Mouse (Mus musculus): ENCODE measurements around the gene Castor1. TPM values are rescaled to one million over a fixed set of nuclear protein-coding genes. Genes with fewer than 3 reads are reported as not detected.

Gene Castor1
- polyA plus RNA-seq, 1 experiment from 2014 or later = 7.6 TPM

DNA sequence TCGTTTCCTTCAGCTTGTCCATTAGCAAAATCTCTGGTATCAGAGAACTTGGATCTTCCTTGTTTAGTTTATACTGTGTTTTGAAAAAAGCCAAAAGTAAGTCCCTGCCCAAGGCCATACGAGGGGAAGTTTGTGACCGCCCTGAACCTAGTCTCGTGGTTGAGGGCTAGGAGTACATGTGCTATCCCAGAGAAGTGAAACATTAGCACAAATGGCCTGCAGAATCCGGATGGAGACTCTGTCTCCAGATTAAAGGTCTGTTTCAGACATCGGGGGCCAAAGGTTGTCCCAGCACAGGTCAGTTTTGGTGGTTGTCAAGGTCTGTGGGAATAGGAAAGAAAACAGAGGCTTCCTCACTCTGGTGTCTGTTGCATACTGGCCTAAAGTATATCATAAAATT, 28.8 kb upstream of the Castor1 start:
- H3K9me3 ChIP-seq (ENCODE audit: low read length) = no peaks in the 10 kb centered on the region
- no peak overlapping the region for H3K4me2 ChIP-seq (replicated peaks; ENCODE audit: low read depth, low read length)
- H3K36me3 ChIP-seq (ENCODE audit: insufficient read depth, low read length) = no peaks in the 10 kb centered on the region
- no peaks in the 10 kb centered on the region for H3K27me3 ChIP-seq (ENCODE audit: insufficient read depth, low read length)
- no peak for ATAC-seq (ENCODE audit: low FRiP score, low TSS enrichment)
- no peak overlapping the region for H3K4me3 ChIP-seq (ENCODE audit: low read length)
- peak overlapping the region; percentile 58 for H3K27ac ChIP-seq (ENCODE audit: low read length)
- WGBS = 70% methylated on average over 6 of the region's 6 CpGs
- no peak overlapping the region for H3K9ac ChIP-seq (replicated peaks; ENCODE audit: low read length)
- peaks cover 49% of the 10 kb centered on the region for H3K4me1 ChIP-seq (ENCODE audit: insufficient read depth, low read length)

DNA sequence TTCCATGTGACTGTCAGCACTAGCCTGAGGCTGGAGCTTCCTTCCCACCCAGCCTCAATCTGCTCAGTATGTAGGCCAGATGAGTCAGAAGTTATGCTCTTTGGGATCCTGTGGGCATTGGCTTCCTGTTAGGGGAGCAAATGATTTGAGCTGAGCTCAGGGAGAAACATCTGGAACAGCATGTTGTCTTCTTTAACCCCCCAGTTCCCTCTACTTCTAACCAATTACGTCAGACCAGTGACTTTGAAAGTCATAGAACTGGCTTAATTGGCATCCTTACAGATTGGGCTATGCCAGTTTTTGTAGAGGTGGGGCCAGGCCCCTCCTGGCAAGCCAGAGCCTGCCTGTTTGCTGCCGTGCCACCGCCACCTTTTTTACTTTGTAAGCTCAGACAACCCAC, 27.3 kb upstream of the Castor1 start:
- no peak for ATAC-seq (ENCODE audit: low FRiP score, low TSS enrichment)
- Histone ChIP-seq H3K27me3 (ENCODE audit: insufficient read depth, low read length) (no peaks in the 10 kb centered on the region), H3K9me3 (ENCODE audit: low read length) (no peaks in the 10 kb centered on the region), H3K9ac (replicated peaks; ENCODE audit: low read length) (no peak overlapping the region), H3K27ac (ENCODE audit: low read length) (peak overlapping the region; percentile 13; the same call in 1 of the 2 replicates), H3K4me2 (replicated peaks; ENCODE audit: low read depth, low read length) (no peak overlapping the region), H3K4me3 (ENCODE audit: low read length) (no peak overlapping the region), H3K4me1 (ENCODE audit: insufficient read depth, low read length) (peaks cover 50% of the 10 kb centered on the region), H3K36me3 (ENCODE audit: insufficient read depth, low read length) (no peaks in the 10 kb centered on the region)
- WGBS = 60% methylated on average over 3 of the region's 3 CpGs

- peaks cover 66% of the 10 kb centered on the region for H3K4me1 ChIP-seq (ENCODE audit: insufficient read depth, low read length)
- no peaks in the 10 kb centered on the region for H3K36me3 ChIP-seq (ENCODE audit: insufficient read depth, low read length)
- H3K4me2 ChIP-seq (replicated peaks; ENCODE audit: low read depth, low read length) = no peak overlapping the region
- whole genome bisulfite sequencing = 77% methylated on average over 3 of the region's 3 CpGs
- no peak overlapping the region for H3K9ac ChIP-seq (replicated peaks; ENCODE audit: low read length)
- no peaks in the 10 kb centered on the region for H3K9me3 ChIP-seq (ENCODE audit: low read length)
- no peak for ATAC-seq (ENCODE audit: low FRiP score, low TSS enrichment)
- H3K27ac ChIP-seq (ENCODE audit: low read length) = no peak overlapping the region; the same call in 1 of the 2 replicates
- no peak overlapping the region for H3K4me3 ChIP-seq (ENCODE audit: low read length)
- H3K27me3 ChIP-seq (ENCODE audit: insufficient read depth, low read length) = no peaks in the 10 kb centered on the region
Measured at GRCm38 (mm10) chr11:4192757-4193156, 25.3 kb upstream of the Castor1 start.

GRCm38 (mm10) chr11:4193420-4193819, 24.6 kb upstream of the Castor1 start:
- Histone ChIP-seq H3K27ac (ENCODE audit: low read length) (no peak overlapping the region), H3K27me3 (ENCODE audit: insufficient read depth, low read length) (no peaks in the 10 kb centered on the region), H3K4me1 (ENCODE audit: insufficient read depth, low read length) (peaks cover 66% of the 10 kb centered on the region), H3K36me3 (ENCODE audit: insufficient read depth, low read length) (no peaks in the 10 kb centered on the region), H3K4me2 (replicated peaks; ENCODE audit: low read depth, low read length) (no peak overlapping the region), H3K9ac (replicated peaks; ENCODE audit: low read length) (no peak overlapping the region), H3K4me3 (ENCODE audit: low read length) (no peak overlapping the region), H3K9me3 (ENCODE audit: low read length) (no peaks in the 10 kb centered on the region)
- no peak for ATAC-seq (ENCODE audit: low FRiP score, low TSS enrichment)

DNA sequence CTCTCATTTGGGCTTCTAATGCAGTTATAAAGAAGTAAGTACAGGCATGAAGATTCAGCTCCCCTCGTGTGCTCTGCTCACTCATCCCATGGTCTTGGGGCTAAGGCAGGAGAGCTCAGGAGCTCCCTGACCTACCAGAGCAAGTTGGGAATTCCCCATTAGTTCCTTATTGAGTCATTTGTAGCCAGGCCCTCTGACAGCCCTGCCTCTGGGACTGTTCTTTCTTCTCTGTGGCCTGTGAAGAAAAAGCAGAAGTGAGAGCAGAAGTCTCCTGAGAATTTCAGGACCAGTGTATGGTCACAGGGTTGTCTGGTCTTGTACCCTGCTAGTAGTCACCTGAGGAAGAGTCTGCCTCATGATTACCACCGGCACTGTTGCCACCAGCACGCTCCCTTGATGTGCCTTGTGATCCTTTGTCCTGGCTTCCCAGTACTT, 22.4 kb upstream of the Castor1 start:
- ATAC-seq (ENCODE audit: low FRiP score, low TSS enrichment) = no peak
- Histone ChIP-seq H3K36me3 (ENCODE audit: insufficient read depth, low read length) (no peaks in the 10 kb centered on the region), H3K27ac (ENCODE audit: low read length) (peak overlapping the region; percentile 93; the same call in 1 of the 2 replicates), H3K4me3 (ENCODE audit: low read length) (no peak overlapping the region), H3K4me2 (replicated peaks; ENCODE audit: low read depth, low read length) (no peak overlapping the region), H3K9me3 (ENCODE audit: low read length) (no peaks in the 10 kb centered on the region), H3K27me3 (ENCODE audit: insufficient read depth, low read length) (no peaks in the 10 kb centered on the region), H3K4me1 (ENCODE audit: insufficient read depth, low read length) (peaks cover 55% of the 10 kb centered on the region), H3K9ac (replicated peaks; ENCODE audit: low read length) (no peak overlapping the region)
- 82% methylated on average over 3 of the region's 3 CpGs for WGBS

- Histone ChIP-seq H3K9me3 (ENCODE audit: low read length) (no peaks in the 10 kb centered on the region), H3K9ac (replicated peaks; ENCODE audit: low read length) (0 out of 2 replicates have a peak overlapping the region, but pooled peaks have one; percentile 7), H3K27me3 (ENCODE audit: insufficient read depth, low read length) (no peaks in the 10 kb centered on the region), H3K27ac (ENCODE audit: low read length) (peak overlapping the region; percentile 93), H3K4me1 (ENCODE audit: insufficient read depth, low read length) (peaks cover 47% of the 10 kb centered on the region), H3K4me3 (ENCODE audit: low read length) (no peak overlapping the region), H3K36me3 (ENCODE audit: insufficient read depth, low read length) (no peaks in the 10 kb centered on the region), H3K4me2 (replicated peaks; ENCODE audit: low read depth, low read length) (no peak overlapping the region)
- ATAC-seq (ENCODE audit: low FRiP score, low TSS enrichment) = peak; percentile 73
- WGBS = 32% methylated on average over 8 of the region's 8 CpGs
Measured at GRCm38 (mm10) chr11:4196636-4197035, 21.4 kb upstream of the Castor1 start.

DNA sequence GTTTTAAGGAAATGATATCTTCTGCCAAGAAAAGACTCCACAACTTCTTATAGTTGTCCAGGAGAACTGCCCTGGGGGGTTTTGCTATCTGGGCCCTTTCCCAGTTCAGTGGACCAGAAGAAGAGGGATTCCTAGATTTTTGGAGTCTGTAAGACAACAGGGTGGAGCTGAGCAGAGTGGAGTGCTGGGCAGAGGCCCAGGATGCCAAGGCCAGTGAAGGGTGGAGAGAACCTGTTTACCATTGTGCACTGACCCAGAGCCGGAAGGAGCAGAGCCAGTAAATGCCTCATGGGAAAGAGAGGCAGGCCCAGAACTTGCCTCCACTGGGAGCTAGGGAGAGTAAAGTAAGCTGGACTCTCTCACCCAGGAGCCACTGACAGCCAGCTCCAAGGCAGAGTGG, 20.3 kb upstream of the Castor1 start:
- Histone ChIP-seq H3K4me1 (ENCODE audit: insufficient read depth, low read length) (peaks cover 41% of the 10 kb centered on the region), H3K27ac (ENCODE audit: low read length) (peak overlapping the region; percentile 93), H3K27me3 (ENCODE audit: insufficient read depth, low read length) (no peaks in the 10 kb centered on the region), H3K4me2 (replicated peaks; ENCODE audit: low read depth, low read length) (no peak overlapping the region), H3K36me3 (ENCODE audit: insufficient read depth, low read length) (no peaks in the 10 kb centered on the region), H3K4me3 (ENCODE audit: low read length) (no peak overlapping the region), H3K9ac (replicated peaks; ENCODE audit: low read length) (0 out of 2 replicates have a peak overlapping the region, but pooled peaks have one; percentile 17), H3K9me3 (ENCODE audit: low read length) (no peaks in the 10 kb centered on the region)
- ATAC-seq (ENCODE audit: low FRiP score, low TSS enrichment) = peak; percentile 97
- WGBS = 43% methylated on average over 1 of the region's 1 CpGs

GRCm38 (mm10) chr11:4201981-4202700, 15.9 kb upstream of the Castor1 start:
- ATAC-seq (ENCODE audit: low FRiP score, low TSS enrichment) = no peak
- Histone ChIP-seq H3K4me1 (ENCODE audit: insufficient read depth, low read length) (peaks cover 38% of the 10 kb centered on the region), H3K9ac (replicated peaks; ENCODE audit: low read length) (no peak overlapping the region), H3K27ac (ENCODE audit: low read length) (no peak overlapping the region), H3K27me3 (ENCODE audit: insufficient read depth, low read length) (no peaks in the 10 kb centered on the region), H3K4me2 (replicated peaks; ENCODE audit: low read depth, low read length) (no peak overlapping the region), H3K4me3 (ENCODE audit: low read length) (no peak overlapping the region), H3K36me3 (ENCODE audit: insufficient read depth, low read length) (peaks cover 7% of the 10 kb centered on the region), H3K9me3 (ENCODE audit: low read length) (no peaks in the 10 kb centered on the region)
- WGBS = 59% methylated on average over 11 of the region's 11 CpGs

- H3K9me3 ChIP-seq (ENCODE audit: low read length) = no peaks in the 10 kb centered on the region
- H3K4me3 ChIP-seq (ENCODE audit: low read length) = no peak overlapping the region
- no peaks in the 10 kb centered on the region for H3K27me3 ChIP-seq (ENCODE audit: insufficient read depth, low read length)
- peak overlapping the region; percentile 68 for H3K27ac ChIP-seq (ENCODE audit: low read length)
- no peak for ATAC-seq (ENCODE audit: low FRiP score, low TSS enrichment)
- peak overlapping the region; percentile 3; the same call in 1 of the 2 replicates for H3K9ac ChIP-seq (replicated peaks; ENCODE audit: low read length)
- WGBS = 67% methylated on average over 12 of the region's 12 CpGs
- H3K4me1 ChIP-seq (ENCODE audit: insufficient read depth, low read length) = peaks cover 28% of the 10 kb centered on the region
- no peak overlapping the region for H3K4me2 ChIP-seq (replicated peaks; ENCODE audit: low read depth, low read length)
- H3K36me3 ChIP-seq (ENCODE audit: insufficient read depth, low read length) = peaks cover 16% of the 10 kb centered on the region
Measured at GRCm38 (mm10) chr11:4202995-4203704, 14.9 kb upstream of the Castor1 start.

DNA sequence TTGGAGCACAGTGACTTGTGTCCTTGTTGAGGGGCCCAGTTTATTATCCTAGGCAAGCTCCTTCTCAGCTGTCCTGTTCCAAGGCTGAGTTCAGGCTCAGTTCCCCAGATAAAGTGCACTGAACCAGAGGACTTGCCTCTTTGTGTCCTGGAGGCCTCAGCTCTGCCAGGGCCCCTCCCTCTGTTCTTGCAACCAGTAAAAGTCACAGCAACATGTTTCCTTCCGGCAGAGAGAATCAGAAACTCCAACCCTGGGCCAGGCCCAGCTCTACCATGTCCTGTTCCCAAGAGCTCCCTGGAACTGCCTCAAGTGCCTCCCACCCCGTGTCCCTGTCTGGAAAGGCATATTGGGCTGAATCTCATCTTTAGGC, 14.3 kb upstream of the Castor1 start:
- Histone ChIP-seq H3K27me3 (ENCODE audit: insufficient read depth, low read length) (no peaks in the 10 kb centered on the region), H3K36me3 (ENCODE audit: insufficient read depth, low read length) (peaks cover 21% of the 10 kb centered on the region), H3K27ac (ENCODE audit: low read length) (peak overlapping the region; percentile 68), H3K4me2 (replicated peaks; ENCODE audit: low read depth, low read length) (no peak overlapping the region), H3K9ac (replicated peaks; ENCODE audit: low read length) (peak overlapping the region; percentile 3; the same call in 1 of the 2 replicates), H3K9me3 (ENCODE audit: low read length) (no peaks in the 10 kb centered on the region), H3K4me1 (ENCODE audit: insufficient read depth, low read length) (peaks cover 23% of the 10 kb centered on the region), H3K4me3 (ENCODE audit: low read length) (no peak overlapping the region)
- 27% methylated on average over 2 of the region's 2 CpGs for WGBS
- peak; percentile 83; the same call in 1 of the 2 replicates for ATAC-seq (ENCODE audit: low FRiP score, low TSS enrichment)
